Mouse (Mus musculus) stomach, embryonic 14.5 days (tissue): ENCODE results near the gene Chic1. TPM values are rescaled to one million over a fixed set of nuclear protein-coding genes. Genes with fewer than 3 reads are reported as not detected.

ENCODE experiments used
- ATAC-seq: fragments of 200-750 bp; cut with Nextera tagmentation; 2 replicates; pipeline ENCODE4 v1.8.0; 2017; ENCODE audit warnings: low read depth, moderate TSS enrichment; ENCODE audit not compliant: insufficient number of reproducible peaks, insufficient read depth, low FRiP score
- H3K27ac ChIP-seq: fragments of 300-500 bp; sonication (generic); 2 replicates; pipeline ENCODE4 v1.5.1; 2014; ENCODE audit warnings: mild to moderate bottlenecking, low read length, moderate library complexity, mixed read lengths
- H3K27me3 ChIP-seq: fragments of 300-500 bp; sonication (generic); 2 replicates; pipeline ENCODE4 v1.6.1; 2014; ENCODE audit warnings: low read length, control low read depth, mixed read lengths; ENCODE audit not compliant: control insufficient read depth, insufficient read depth
- H3K36me3 ChIP-seq: fragments of 300-500 bp; sonication (generic); 2 replicates; pipeline ENCODE4 v1.6.1; 2014; ENCODE audit warnings: mild to moderate bottlenecking, control low read depth, low read length, moderate library complexity, mixed read lengths; ENCODE audit not compliant: control insufficient read depth, insufficient read depth
- H3K4me1 ChIP-seq: fragments of 300-500 bp; sonication (generic); 2 replicates; pipeline ENCODE4 v1.6.1; 2014; ENCODE audit warnings: low read length, control low read depth, mixed read lengths; ENCODE audit not compliant: control insufficient read depth, insufficient read depth
- H3K4me2 ChIP-seq: fragments of 300-500 bp; sonication (generic); replicated peaks from 2 replicates; pipeline ENCODE4 v1.6.1; 2014; ENCODE audit warnings: low read depth, low read length, control low read depth
- H3K4me3 ChIP-seq: fragments of 300-500 bp; sonication (generic); 2 replicates; pipeline ENCODE4 v1.5.1; 2014; ENCODE audit warnings: low read depth, low read length, control low read depth
- H3K9ac ChIP-seq: fragments of 300-500 bp; sonication (generic); replicated peaks from 2 replicates; pipeline ENCODE4 v1.6.1; 2014; ENCODE audit warnings: low read depth, mild to moderate bottlenecking, control low read depth, low read length, moderate library complexity, mixed read lengths
- H3K9me3 ChIP-seq: fragments of 300-500 bp; sonication (generic); 2 replicates; pipeline ENCODE4 v1.6.1; 2016; ENCODE audit warnings: low read depth, low read length, control low read depth; ENCODE audit not compliant: control insufficient read depth
- WGBS: fragments of 180-500 bp; shearing (Covaris S2); extraction: QIAGEN DNeasy Blood & Tissue Kit; methylation state at CpG from one replicate; pipeline ENCODE4 v1.1.7; 2014; 5-methylcytosine and 5-hydroxymethylcytosine counted together
- polyA plus RNA-seq: library from polyadenylated mRNA; unstranded; fragments of >200 nt; fragmentation: Nextera tagmentation; extraction: Ambion mirVana; gene quantifications from 2 replicates; pipeline ENCODE4 v1.2.1, GENCODE M21; 2014

Chic1 gene
- polyA plus RNA-seq, 1 experiment from 2014 or later = 5.8 TPM

- Histone ChIP-seq H3K27me3 (no peaks in the 10 kb centered on the region), H3K36me3 (no peaks in the 10 kb centered on the region), H3K4me1 (no peaks in the 10 kb centered on the region), H3K4me2 (no peak overlapping the region), H3K27ac (no peak overlapping the region), H3K4me3 (no peak overlapping the region), H3K9ac (no peak overlapping the region), H3K9me3 (no peaks in the 10 kb centered on the region)
- no peak for ATAC-seq
- WGBS = 72% methylated on average over 3 of the region's 3 CpGs
Observed at GRCm38 (mm10) chrX:103388131-103388530, 31.9 kb downstream of the Chic1 start.

DNA sequence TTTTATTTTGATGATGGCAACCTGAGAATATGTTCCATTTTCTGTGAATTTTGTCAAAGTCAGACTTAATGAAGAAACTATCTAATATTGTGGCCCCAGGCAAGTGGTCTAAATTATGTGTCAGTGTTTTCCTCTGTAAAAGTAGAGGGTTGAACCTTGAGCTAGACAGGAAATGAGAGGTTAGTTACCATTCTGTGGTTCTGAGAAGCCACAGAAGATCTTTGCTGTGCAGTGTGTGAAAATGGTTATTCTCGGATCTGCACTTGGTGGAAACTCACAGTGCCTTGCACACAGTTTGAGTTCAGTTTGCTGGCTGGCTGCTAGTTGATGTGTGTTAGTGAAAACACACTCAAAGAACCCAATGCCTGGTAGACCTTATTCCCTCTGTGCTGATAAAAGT, 37.6 kb downstream of the Chic1 start:
- Histone ChIP-seq H3K4me3 (no peak overlapping the region), H3K4me2 (no peak overlapping the region), H3K27me3 (no peaks in the 10 kb centered on the region), H3K27ac (no peak overlapping the region), H3K9me3 (no peaks in the 10 kb centered on the region), H3K4me1 (no peaks in the 10 kb centered on the region), H3K36me3 (no peaks in the 10 kb centered on the region), H3K9ac (no peak overlapping the region)
- WGBS = 75% methylated on average over 1 of the region's 1 CpGs
- ATAC-seq = no peak

DNA sequence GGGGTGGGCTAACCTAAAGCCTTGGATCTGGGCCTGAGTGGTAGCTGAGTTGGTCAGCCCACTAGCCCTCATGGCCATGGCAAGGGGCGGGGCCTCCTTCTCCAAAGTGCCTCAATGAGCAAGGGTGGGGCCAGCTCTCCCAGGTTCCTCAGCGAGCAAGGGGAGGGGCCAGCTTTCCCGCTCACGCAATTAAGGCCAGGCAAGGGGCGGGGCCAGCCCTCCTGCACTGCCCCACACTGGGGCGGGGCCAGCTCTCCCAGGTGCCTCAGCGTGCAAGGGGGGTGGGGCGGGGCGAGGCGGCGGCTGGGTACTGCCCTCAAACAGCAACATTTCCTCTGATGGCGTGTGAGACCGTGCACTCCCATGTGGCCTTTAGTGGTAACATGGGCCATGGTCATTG, 48.7 kb downstream of the Chic1 start:
- Histone ChIP-seq H3K9me3 (no peaks in the 10 kb centered on the region), H3K4me1 (no peaks in the 10 kb centered on the region), H3K4me2 (no peak overlapping the region), H3K27ac (no peak overlapping the region), H3K36me3 (no peaks in the 10 kb centered on the region), H3K9ac (no peak overlapping the region), H3K27me3 (0 out of 2 replicates have a peak, but pooled peaks cover 2% of the 10 kb centered on the region), H3K4me3 (no peak overlapping the region)
- 39% methylated on average over 11 of the region's 13 CpGs for WGBS
- no peak for ATAC-seq

DNA sequence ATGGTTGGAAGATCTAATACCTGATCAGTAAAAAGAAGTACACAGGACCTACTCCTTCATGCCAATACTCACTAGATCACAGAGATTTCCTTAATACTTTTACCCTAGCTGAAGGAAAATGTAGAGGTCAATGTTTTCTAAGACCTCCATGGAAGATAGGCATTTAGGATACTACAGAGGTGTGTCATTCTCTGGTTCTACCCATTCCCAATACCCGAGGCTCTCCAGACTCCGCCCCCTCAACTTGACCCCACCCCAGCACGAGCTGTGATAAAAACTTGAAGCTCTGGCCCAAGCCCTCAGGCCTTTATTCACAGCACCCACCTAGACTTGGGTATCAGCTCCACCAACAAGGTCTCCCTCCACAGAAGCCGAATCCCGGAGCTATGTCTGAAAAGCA, 57.9 kb downstream of the Chic1 start, which contains the start of gene Tsx:
Gene Tsx, plus strand, starts transcription at position 301 of the 400 bp plus-strand sequence.
- whole genome bisulfite sequencing = 79% methylated on average over 5 of the region's 5 CpGs
- no peak for ATAC-seq
- H3K4me1 ChIP-seq = no peaks in the 10 kb centered on the region
- H3K4me3 ChIP-seq = no peak within 1 kb of the TSS
- no peaks in the 10 kb centered on the region for H3K36me3 ChIP-seq
- no peaks in the 10 kb centered on the region for H3K27me3 ChIP-seq
- no peak within 1 kb of the TSS for H3K4me2 ChIP-seq
- no peak within 1 kb of the TSS for H3K27ac ChIP-seq
- H3K9ac ChIP-seq = no peak within 1 kb of the TSS
- H3K9me3 ChIP-seq = no peaks in the 10 kb centered on the region

DNA sequence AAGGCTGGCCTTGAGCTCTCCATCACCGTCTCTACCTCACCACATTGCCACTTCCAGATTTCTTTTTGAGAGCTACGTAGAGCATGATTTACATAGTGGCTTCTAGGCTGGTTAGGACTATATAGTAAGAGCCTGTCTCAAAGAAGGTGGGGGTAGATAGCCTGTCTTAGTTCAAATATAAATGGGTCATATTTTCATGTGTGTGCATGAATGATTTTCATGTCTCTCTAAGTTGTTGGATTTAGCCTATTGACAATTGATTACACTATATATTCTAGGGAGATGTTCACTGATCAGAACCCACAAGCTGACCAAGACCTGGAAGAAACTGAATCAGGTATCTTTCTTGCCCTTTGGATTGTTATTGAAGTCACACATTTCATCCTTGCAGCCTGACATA, 65.4 kb downstream of the Chic1 start, which contains the start of gene Gm26992:
Gene Gm26992, plus strand, starts transcription at position 301 of the 400 bp plus-strand sequence.
- no peaks in the 10 kb centered on the region for H3K27me3 ChIP-seq
- no peak for ATAC-seq
- no peaks in the 10 kb centered on the region for H3K9me3 ChIP-seq
- no peak within 1 kb of the TSS for H3K27ac ChIP-seq
- H3K9ac ChIP-seq = no peak within 1 kb of the TSS
- H3K36me3 ChIP-seq = no peaks in the 10 kb centered on the region
- H3K4me2 ChIP-seq = no peak within 1 kb of the TSS
- 90% methylated on average over 2 of the region's 2 CpGs for WGBS
- H3K4me3 ChIP-seq = no peak within 1 kb of the TSS
- no peaks in the 10 kb centered on the region for H3K4me1 ChIP-seq

DNA sequence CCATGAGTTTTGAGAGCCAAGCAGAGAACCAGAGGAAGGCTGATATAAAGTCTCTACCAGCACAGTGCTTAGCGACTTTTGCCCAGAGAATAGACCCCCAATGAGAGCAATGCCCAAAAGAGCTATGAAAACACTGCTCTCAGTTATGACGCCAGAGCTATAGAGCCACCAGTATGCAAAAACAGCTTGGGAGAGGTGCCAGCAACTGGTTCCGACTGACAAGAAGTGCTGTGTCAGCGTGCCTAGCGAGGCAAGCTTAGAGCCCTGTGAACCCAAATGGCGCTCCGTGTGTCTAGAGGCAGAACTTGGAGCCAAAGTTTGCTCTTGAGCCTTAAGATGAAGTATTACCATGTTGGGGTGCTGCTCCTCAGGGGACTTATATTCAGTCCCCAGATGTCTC, 71.4 kb downstream of the Chic1 start:
- H3K9me3 ChIP-seq = no peaks in the 10 kb centered on the region
- H3K27me3 ChIP-seq = no peaks in the 10 kb centered on the region
- H3K27ac ChIP-seq = no peak overlapping the region
- no peak for ATAC-seq
- WGBS = 84% methylated on average over 7 of the region's 7 CpGs
- no peaks in the 10 kb centered on the region for H3K36me3 ChIP-seq
- H3K4me3 ChIP-seq = no peak overlapping the region
- no peaks in the 10 kb centered on the region for H3K4me1 ChIP-seq
- H3K4me2 ChIP-seq = no peak overlapping the region
- no peak overlapping the region for H3K9ac ChIP-seq

GRCm38 (mm10) chrX:103432293-103432692, 76.0 kb downstream of the Chic1 start:
- no peak for ATAC-seq
- H3K27me3 ChIP-seq = no peaks in the 10 kb centered on the region
- no peaks in the 10 kb centered on the region for H3K4me1 ChIP-seq
- H3K4me3 ChIP-seq = no peak overlapping the region
- 56% methylated on average over 7 of the region's 7 CpGs for WGBS
- no peak overlapping the region for H3K4me2 ChIP-seq
- no peaks in the 10 kb centered on the region for H3K36me3 ChIP-seq
- H3K9ac ChIP-seq = no peak overlapping the region
- no peaks in the 10 kb centered on the region for H3K9me3 ChIP-seq
- H3K27ac ChIP-seq = no peak overlapping the region

GRCm38 (mm10) chrX:103438023-103438422, 81.7 kb downstream of the Chic1 start:
- no peaks in the 10 kb centered on the region for H3K9me3 ChIP-seq
- WGBS = 18% methylated on average over 9 of the region's 9 CpGs
- no peak overlapping the region for H3K4me3 ChIP-seq
- no peaks in the 10 kb centered on the region for H3K27me3 ChIP-seq
- ATAC-seq = no peak
- no peak overlapping the region for H3K27ac ChIP-seq
- H3K4me2 ChIP-seq = no peak overlapping the region
- H3K4me1 ChIP-seq = no peaks in the 10 kb centered on the region
- H3K36me3 ChIP-seq = no peaks in the 10 kb centered on the region
- no peak overlapping the region for H3K9ac ChIP-seq

- Histone ChIP-seq H3K9me3 (no peaks in the 10 kb centered on the region), H3K36me3 (no peaks in the 10 kb centered on the region), H3K4me2 (no peak overlapping the region), H3K4me1 (no peaks in the 10 kb centered on the region), H3K9ac (no peak overlapping the region), H3K27ac (no peak overlapping the region), H3K4me3 (no peak overlapping the region), H3K27me3 (no peaks in the 10 kb centered on the region)
- ATAC-seq = no peak
- 0% methylated on average over 1 of the region's 1 CpGs for WGBS
Observed at GRCm38 (mm10) chrX:103440803-103441202, 84.5 kb downstream of the Chic1 start.
